Mouse (Mus musculus): ENCODE data around the gene Tpt1. TPM values are rescaled to one million over a fixed set of nuclear protein-coding genes. Genes with fewer than 3 reads are reported as not detected.

Gene Tpt1
- polyA plus RNA-seq, 1 experiment from 2014 or later: 1,054 TPM

Other genes with a start within 250 kb of the Tpt1 start
- not detected in 2 replicates for gene Erich6b, start 202.8 kb upstream of the Tpt1 start, polyA plus RNA-seq (2014; fragmentation: Nextera tagmentation; extraction: Ambion mirVana)
- gene Cog3, start 90.6 kb upstream of the Tpt1 start, polyA plus RNA-seq (2014; fragmentation: Nextera tagmentation; extraction: Ambion mirVana): 14.7 and 18.0 TPM in 2 replicates
- 5.8 and 7.2 TPM in 2 replicates for gene Slc25a30, start 58.1 kb upstream of the Tpt1 start, polyA plus RNA-seq (2014; fragmentation: Nextera tagmentation; extraction: Ambion mirVana)
- 0.13 and 0.50 TPM in 2 replicates for gene Kctd4, start 109.9 kb downstream of the Tpt1 start, polyA plus RNA-seq (2014; fragmentation: Nextera tagmentation; extraction: Ambion mirVana)
- 34.7 and 36.7 TPM in 2 replicates for gene Gtf2f2, start 165.8 kb downstream of the Tpt1 start, polyA plus RNA-seq (2014; fragmentation: Nextera tagmentation; extraction: Ambion mirVana)